Mouse (Mus musculus): ENCODE results near the gene Oprm1.
"Not testable (repeated sequence)": the region's sequence is repeated elsewhere in the genome, so short reads cannot be mapped to it uniquely, and the experiment has no call there.

The Oprm1 gene

GRCm38 (mm10) chr10:6979789-6980188 is 221.5 kb downstream of the Oprm1 start:
- no peak for DNase-seq

GRCm38 (mm10) chr10:6980236-6980635 is 221.9 kb downstream of the Oprm1 start:
- no peak for DNase-seq

DNA sequence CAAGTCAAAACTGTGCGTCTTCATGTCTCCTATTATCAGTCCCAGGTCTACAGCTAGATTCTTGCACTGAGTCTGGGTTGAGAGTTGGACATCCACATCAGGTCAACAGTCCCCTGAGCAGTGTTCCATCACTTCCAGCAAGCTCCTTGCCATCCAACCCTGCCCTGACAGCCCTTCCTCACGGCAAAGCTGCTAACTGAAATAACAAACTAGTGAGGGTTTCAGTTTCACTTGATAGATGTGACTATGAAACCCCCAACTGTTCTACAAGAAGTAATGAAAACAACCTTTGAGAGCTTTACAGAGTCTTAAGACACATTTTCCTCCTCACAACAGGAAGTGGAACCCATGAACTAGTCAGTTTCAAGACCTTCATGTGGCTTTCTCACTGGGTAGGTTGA is 224.4 kb downstream of the Oprm1 start:
- DNase-seq, result no peak

GRCm38 (mm10) chr10:6983431-6983830 is 225.1 kb downstream of the Oprm1 start:
- DNase-seq, result no peak

GRCm38 (mm10) chr10:6986246-6986645 is 227.9 kb downstream of the Oprm1 start:
- DNase-seq, result no peak

DNA sequence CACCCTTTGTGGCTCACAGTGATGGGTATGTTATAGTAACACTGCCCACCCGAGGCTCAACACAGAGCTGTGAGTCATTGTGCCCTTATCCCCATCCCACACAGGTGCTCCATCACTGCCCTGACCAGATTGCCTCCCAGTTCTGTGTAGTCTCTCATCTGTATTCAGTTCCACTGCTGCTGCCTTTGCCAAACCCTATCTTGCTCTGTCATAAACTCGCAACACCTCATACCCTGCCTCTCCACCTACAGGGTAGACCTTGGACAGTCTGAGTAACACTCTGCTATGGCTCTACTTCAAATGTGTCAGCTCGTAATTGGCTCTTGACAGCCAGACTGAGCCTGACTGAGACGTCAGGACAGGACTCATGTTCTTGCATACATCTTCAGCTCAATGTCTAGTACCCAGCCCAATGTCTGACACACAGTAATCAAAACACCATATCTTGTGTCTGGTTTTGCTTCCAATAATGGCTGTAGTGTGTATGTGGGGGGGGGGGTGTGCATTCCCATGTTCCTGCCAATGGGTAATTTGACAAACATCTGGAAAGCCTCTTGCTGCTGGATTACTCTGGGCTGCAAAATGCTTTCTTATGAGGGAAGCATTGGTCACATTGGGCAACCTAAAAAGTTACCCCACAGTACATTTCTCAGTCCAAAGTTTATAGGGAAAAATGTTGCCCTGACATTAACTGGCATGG is 229.2 kb downstream of the Oprm1 start:
- DNase-seq, result no peak

DNA sequence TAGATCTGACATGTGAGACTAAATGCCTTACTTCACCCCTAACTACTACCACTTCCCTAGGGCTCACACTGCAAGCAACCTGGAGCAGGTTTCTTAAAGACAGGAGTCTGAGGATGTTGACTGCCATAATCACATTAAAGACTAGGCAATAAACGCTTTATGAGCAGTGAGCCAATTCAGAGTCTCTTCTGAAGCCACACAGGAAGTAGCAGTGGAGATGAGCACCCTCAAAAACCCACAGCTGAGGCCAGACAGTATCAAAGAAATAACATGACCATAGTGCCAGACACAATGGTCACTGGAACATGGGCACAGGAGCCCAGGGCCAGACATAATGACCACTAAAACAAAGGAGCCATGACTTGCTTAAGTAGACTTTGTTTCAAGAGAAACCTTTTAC is 230.2 kb downstream of the Oprm1 start:
- no peak for DNase-seq

DNA sequence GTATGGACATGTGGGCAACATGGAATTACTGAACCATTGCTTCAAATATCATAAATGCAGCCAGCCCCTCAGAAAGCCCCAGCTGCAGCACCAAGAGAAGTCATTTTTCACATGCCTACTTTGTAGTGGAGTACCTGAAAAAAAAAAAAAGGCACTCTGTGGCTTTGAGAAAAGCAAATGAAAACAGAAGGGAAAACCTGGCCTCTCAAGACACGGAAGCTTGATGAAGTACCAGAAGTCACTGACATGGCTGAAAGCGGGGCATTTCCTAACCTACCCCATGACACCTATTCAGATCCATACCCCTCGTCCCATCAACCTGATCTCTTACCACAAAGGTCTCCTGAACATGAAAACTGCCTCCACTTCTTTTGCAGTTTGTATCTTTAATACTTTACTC is 238.6 kb downstream of the Oprm1 start:
- no peak for DNase-seq

DNA sequence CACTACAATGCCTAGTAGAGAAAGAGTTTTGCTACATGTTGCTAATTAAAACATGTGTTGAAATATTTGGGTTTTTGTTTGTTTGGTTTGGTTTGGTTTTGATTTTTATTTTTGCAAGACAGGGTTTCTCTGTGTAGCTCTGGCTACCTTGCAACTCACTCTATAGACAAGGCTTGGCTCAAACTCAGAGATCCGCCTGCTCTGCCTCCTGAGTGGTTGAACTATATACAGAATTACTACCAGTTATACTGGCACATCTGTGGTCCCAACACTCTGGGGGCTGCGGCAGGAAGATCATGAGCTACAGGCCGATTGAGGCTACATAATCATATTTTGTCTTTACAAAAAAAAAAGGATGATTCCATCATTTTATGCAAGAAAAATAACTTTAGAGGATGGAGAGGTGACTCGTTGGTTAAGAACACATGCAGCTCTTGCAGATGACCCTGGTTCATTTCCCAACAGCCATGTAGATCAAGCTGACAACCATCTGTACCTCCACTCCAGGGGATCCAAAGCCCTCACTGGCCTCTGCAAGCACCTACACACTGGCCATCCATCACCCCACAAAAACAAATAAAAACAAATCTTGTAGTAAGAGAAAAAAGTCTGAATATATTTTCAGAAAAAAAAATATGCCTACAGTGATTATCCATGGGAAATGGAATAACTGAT is 240.4 kb downstream of the Oprm1 start:
- no peak for DNase-seq

DNA sequence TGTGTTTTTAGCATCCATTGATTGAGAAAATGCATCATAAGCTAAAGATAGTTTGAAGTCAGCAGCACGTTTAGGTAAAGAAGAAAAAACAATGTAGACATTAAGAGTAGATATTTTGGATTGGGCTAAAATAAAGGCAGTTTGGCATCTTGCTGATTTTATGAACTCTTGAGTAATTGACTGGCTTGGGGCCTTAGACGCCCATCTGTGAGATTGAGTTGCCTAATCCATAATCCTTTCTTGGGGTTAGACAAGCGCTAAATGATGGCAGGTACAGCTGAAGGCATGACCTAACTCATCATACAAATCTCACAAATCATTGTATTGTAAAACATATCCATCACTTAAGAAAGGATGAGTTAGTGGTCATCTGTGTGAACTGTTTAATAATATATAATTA is 241.0 kb downstream of the Oprm1 start:
- DNase-seq, result no peak

GRCm38 (mm10) chr10:7003898-7004297 is 245.6 kb downstream of the Oprm1 start:
- DNase-seq, result not testable (repeated sequence)

DNA sequence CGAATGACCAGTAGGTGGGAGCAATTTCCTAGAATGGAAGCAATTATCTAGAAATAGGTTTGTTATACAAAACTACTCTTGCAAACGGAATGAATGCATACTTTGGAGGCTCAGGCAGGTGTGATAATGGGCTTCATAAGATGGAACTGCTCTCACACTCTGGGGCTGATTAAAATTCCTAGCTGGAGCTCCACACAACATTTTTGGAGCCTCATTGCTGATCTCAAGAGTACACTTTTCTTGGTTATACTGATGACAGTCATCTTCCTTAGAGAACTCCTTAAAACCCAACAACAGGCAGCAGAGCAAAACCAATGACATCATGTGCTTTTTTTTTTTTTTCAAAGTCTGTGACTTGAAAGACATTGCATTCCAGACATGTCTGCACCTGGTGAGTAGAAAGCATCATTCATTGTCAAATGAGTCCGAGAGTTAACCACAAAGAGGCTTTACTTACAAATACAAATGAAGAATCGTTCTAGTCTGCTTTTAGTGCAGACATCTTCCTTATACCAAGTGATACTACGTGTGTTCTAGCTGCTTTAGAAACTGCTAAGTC is 246.8 kb downstream of the Oprm1 start:
- no peak for DNase-seq

DNA sequence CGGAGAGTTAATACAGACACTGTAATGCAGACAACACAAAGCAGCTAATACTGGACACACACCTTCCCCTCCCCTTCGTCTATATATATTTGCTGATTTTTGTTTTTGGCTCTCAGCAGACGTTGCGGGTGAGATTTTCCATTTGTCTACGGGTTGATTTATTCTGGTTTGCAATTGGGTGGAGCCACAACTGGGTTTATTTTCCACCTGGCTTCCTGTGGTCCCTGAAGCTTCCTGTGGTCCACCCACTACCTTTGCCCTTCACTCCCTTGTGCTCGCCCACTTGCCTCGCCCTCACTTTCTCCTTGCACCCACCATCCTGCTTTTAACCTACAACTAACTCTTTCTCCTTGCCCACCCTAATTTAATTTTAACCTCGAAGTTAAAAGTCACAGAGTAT is 252.2 kb downstream of the Oprm1 start:
- no peak for DNase-seq

DNA sequence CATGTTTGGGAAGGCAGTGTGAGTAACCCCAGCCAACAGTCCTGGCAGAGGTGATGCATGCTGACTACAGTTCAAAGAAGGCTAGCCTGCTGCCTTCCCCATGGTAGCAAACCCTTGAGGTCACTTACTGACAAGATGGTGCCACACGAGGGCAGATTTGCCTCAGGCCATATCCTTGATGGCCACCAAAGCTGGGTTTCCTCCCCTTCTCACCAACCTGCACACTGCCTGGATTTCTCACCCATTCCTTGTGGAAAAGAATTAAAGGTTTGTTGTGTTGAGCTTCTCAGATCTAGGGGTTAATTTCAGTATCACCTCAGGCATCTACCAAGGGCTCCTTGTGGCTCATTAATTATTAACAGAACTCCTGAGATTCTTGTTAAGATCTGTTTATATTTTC is 256.9 kb downstream of the Oprm1 start:
- peak; percentile 28 for DNase-seq

- peak; percentile 67 for DNase-seq
Observed at GRCm38 (mm10) chr10:7019781-7020386, 261.6 kb downstream of the Oprm1 start.

DNA sequence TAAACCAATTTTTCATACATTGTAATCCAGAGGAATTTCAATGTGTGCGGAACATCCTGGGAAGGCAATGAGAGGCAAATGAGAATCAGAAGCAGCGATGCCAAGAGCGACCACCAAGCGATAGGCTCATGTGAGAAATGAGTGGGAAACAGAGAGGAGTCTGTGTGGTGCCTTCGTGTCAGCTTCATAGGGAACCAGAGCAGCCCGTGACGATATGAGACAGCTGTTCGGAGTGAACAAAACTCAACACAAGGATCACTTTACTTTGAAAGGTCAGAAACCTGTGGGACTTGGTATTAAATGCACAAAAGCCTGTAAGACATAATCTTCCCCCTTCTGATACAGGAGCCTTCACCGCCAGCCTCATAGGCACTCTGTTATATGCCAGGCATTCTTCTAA is 262.2 kb downstream of the Oprm1 start:
- no peak for DNase-seq

DNA sequence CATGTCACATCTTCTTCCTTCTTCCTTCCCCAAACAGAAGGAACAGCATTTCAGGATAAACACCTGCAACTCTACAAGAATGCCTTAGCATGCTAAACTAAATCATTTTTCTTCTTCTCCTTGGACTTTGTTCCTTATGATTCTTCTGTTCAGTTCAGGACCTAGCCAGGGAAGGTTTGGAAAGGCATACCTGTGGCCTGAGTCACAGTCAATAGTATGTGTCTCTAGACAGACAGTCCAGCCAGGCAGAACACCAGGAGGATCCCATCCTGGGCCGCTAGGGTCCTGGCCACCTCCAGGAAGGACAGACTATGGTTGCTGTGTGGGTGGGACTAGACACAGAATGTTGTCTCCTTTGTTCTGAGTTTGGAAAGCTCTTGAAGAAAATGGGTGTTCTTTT is 266.7 kb downstream of the Oprm1 start:
- DNase-seq, result no peak

GRCm38 (mm10) chr10:7033459-7033858 is 275.2 kb downstream of the Oprm1 start:
- no peak for DNase-seq

DNA sequence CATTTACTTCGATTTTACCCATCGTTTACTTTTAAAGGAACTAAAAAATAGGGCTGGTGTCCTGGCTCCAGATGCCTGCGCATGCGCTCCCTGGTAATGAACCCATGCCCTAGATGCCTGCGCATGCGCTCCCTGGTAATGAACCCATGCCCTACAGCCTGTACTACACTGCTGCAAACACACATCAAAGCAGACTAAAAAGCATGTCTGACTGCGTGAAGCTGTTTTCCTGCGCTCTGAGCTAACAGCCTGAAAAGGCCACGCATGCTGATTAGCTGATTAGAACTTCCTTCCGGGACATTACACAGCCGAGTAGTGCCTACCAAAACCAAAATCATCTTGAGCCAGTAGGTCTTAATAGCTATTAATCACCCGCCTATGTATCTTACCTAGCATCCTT is 277.2 kb downstream of the Oprm1 start:
- peak; percentile 18 for DNase-seq

DNA sequence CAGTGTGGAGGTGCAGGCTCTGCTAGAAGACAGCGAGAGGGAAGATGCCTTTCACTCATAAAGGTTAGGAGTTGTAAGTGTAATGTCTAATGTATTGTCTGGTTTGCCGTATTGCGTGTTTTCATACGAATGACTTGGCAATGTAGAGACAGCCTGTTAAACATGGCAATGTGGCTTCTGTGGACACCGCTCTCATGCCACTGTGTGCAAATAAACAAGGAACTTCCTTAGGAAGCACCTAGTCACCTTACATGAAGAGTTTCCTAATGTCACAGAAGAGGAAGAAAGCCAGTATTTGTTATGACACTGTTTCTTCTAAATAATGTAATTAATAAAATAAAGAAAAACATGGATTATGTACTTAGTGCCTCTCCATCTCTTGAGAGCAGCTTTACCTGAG is 278.9 kb downstream of the Oprm1 start:
- no peak for DNase-seq

DNA sequence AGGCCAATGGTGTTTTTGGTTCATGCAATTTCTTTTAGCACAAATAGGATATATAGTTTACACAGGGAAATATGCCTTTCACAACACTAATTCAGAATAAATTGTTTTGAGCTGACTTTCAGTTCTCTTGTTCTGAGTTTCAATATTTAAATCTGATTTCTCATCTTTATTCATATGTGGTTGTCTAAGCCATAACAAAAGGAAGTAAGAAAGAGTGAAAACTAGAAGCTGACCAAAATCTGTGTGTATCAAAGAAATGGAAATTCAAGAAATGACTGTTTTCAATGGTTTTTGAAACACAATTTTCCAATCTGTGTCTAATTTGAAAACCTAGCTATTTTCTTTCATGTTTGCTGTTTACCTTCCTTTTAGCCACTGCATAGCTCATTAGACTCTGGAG is 282.7 kb downstream of the Oprm1 start:
- no peak for DNase-seq

DNA sequence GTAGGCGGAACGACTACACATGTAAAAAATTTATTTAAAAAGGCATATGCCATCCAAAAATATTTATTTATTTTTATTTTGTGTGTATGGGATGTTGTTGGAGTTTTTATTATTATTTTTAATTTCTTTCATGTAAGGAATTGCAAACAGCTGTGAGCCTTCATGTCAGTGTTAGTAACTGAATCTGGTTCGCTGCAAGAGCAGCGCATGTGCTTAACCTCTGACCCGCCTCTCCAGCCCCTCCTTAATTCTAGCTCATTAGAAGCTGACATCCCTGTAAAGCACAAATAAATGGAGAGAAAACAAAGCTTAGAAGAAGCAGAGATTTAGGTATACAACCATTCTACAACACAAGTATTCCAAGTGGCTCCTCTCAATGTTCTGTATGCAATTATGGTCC is 285.6 kb downstream of the Oprm1 start:
- DNase-seq, result no peak

DNA sequence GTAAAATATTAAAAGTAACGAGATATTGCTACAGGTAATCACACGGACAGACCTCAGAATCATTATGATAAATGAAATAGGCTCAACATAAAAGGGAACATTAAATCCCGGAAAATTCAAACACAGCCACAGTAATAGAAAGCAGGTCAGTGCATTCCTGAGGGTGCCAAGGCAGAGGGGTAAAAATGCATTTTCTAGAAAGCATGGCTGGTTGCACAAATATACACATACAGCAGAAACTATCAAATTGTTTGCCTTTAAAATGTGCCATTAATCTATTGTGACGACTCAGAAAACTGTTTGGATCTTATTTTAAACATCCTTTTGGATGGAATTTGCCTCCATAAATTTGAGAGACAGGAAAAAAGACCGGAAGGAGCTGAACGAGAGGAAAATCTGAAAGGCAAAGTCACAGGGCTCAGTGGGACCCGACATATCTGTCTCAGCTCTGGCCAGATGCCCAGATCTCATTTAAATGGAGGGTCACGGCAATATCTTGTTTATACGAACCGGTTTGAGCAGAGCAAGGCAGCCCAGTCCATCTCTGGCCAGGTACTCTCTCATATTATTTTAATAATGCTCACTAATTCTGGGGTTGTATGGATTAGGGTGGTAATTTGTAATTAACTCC is 289.1 kb downstream of the Oprm1 start:
- DNase-seq, result peak; percentile 80

- DNase-seq, result no peak
Observed at GRCm38 (mm10) chr10:7047919-7048291, 289.6 kb downstream of the Oprm1 start.
